Mouse (Mus musculus): ENCODE data around the gene Ubash3a.

DNA sequence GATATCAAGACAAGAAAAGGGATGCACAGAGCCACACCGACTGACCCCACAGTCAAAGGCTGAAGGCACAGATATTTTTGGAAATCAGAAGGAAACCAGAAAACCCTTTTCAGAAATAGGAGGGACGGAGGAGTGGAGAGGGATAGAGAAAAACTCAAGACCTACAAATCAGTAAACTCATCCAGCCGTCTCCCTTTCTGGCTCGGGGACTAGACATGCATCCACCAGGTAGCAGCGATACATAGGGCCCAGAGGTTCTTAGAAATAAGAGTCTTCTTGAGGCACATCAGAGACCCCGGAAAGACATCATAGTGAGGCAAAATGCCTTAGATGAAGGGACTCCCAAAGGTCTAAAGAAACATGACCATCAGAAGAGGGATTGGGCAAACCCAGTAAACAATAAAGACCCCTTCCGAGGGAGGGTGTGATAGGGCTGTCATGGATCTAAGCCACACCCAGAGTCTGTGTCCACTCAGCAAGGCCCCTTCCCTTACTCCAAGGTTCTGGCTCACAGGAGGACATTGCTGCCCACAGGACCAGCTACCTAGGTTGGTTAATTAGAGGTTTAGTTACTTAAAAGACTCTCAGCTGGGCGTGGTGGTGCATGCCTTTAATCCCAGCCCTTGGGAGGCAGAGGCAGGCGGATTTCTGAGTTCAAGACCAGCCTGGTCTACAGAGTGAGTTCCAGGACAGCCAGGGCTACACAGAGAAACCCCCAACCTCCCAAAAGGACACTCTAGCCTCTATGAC, 64.9 kb downstream of the Ubash3a start:
- TF ChIP-seq TAL1 (IDR thresholded peaks at IDR 0.05; ENCODE audit: low read length), result no peak
- no peak for TF ChIP-seq GATA1 (IDR thresholded peaks at IDR 0.05; ENCODE audit: low read length)
